Mouse (Mus musculus): ENCODE measurements around the gene Gm26992. TPM values are rescaled to one million over a fixed set of nuclear protein-coding genes. Genes with fewer than 3 reads are reported as not detected.

Gm26992 gene
- polyA plus RNA-seq, 1 experiment = not detected

- TF ChIP-seq MAX (IDR thresholded peaks at IDR 0.05; ENCODE audit: low read depth) (no peak), E2F4 (IDR thresholded peaks at IDR 0.05; ENCODE audit: insufficient read depth) (no peak), SRF (IDR thresholded peaks at IDR 0.05; ENCODE audit: control insufficient read depth, insufficient read length, low read depth) (no peak), POLR2AphosphoS2 (IDR thresholded peaks at IDR 0.05; ENCODE audit: insufficient read length, low read depth) (no peak)
- Histone ChIP-seq H3K27me3 (ENCODE audit: control insufficient read depth, insufficient read depth, insufficient read length) (no peaks in the 10 kb centered on the region), H3K4me2 (ENCODE audit: low read depth) (no peak overlapping the region), H3K36me3 (ENCODE audit: control insufficient read depth, insufficient read depth) (no peaks in the 10 kb centered on the region), H3ac (ENCODE audit: control insufficient read depth, insufficient read length) (no peak overlapping the region), H3K4me3 (no peak overlapping the region), H3K79me2 (ENCODE audit: control insufficient read depth, insufficient read depth) (peaks cover 19% of the 10 kb centered on the region)
Observed at GRCm38 (mm10) chrX:103490853-103491252, 69.0 kb downstream of the Gm26992 start.

GRCm38 (mm10) chrX:103492398-103493256 is 70.8 kb downstream of the Gm26992 start:
- TF ChIP-seq MYOD1 (IDR thresholded peaks at IDR 0.05; ENCODE audit: control insufficient read depth in 1 of 3, insufficient read length in 2 of 3, low read depth in 2 of 3) (no peak), USF1 (IDR thresholded peaks at IDR 0.05; ENCODE audit: low read depth) (no peak), SRF (IDR thresholded peaks at IDR 0.05; ENCODE audit: control insufficient read depth, insufficient read length, low read depth) (no peak), TCF12 (IDR thresholded peaks at IDR 0.05; ENCODE audit: insufficient read depth, poor library complexity, severe bottlenecking) (no peak), POLR2AphosphoS2 (IDR thresholded peaks at IDR 0.05; ENCODE audit: insufficient read length, low read depth) (no peak)
- peak overlapping the region; percentile 70 for H3K4me3 ChIP-seq
- no peaks in the 10 kb centered on the region for H3K36me3 ChIP-seq (ENCODE audit: control insufficient read depth, insufficient read depth)
- peak overlapping the region; percentile 77 for H3K4me2 ChIP-seq (ENCODE audit: low read depth)
- H3K27me3 ChIP-seq (ENCODE audit: control insufficient read depth, insufficient read depth, insufficient read length) = no peaks in the 10 kb centered on the region
- H3ac ChIP-seq (ENCODE audit: control insufficient read depth, insufficient read length) = peak overlapping the region; percentile 71
- H3K79me2 ChIP-seq (ENCODE audit: control insufficient read depth, insufficient read depth) = peaks cover 19% of the 10 kb centered on the region

GRCm38 (mm10) chrX:103493351-103494173 is 71.8 kb downstream of the Gm26992 start:
- Histone ChIP-seq H3ac (ENCODE audit: control insufficient read depth, insufficient read length) (peak overlapping the region; percentile 71), H3K36me3 (ENCODE audit: control insufficient read depth, insufficient read depth) (no peaks in the 10 kb centered on the region), H3K4me3 (peak overlapping the region; percentile 70), H3K27me3 (ENCODE audit: control insufficient read depth, insufficient read depth, insufficient read length) (no peaks in the 10 kb centered on the region), H3K4me2 (ENCODE audit: low read depth) (peak overlapping the region; percentile 71), H3K79me2 (ENCODE audit: control insufficient read depth, insufficient read depth) (peaks cover 19% of the 10 kb centered on the region)
- TF ChIP-seq POLR2A (IDR thresholded peaks at IDR 0.05; ENCODE audit: insufficient read length, low read depth) (peak; percentile 66), CEBPB (IDR thresholded peaks at IDR 0.05; ENCODE audit: insufficient read depth, poor library complexity, severe bottlenecking) (no peak), MAX (IDR thresholded peaks at IDR 0.05; ENCODE audit: low read depth) (peak; percentile 14), TCF12 (IDR thresholded peaks at IDR 0.05; ENCODE audit: insufficient read depth, poor library complexity, severe bottlenecking) (no peak), USF1 (IDR thresholded peaks at IDR 0.05; ENCODE audit: low read depth) (peak; percentile 33), POLR2AphosphoS2 (IDR thresholded peaks at IDR 0.05; ENCODE audit: insufficient read length, low read depth) (peak; percentile 20), SRF (IDR thresholded peaks at IDR 0.05; ENCODE audit: control insufficient read depth, insufficient read length, low read depth) (peak; percentile 65), REST (IDR thresholded peaks at IDR 0.05; ENCODE audit: insufficient read depth, insufficient read length) (no peak), TCF3 (IDR thresholded peaks at IDR 0.05; ENCODE audit: insufficient read length, low read depth) (peak; percentile 4), E2F4 (IDR thresholded peaks at IDR 0.05; ENCODE audit: insufficient read depth) (no peak), MYOD1 (IDR thresholded peaks at IDR 0.05; ENCODE audit: control insufficient read depth in 1 of 3, insufficient read length in 2 of 3, low read depth in 2 of 3) (no peak), MYOG (IDR thresholded peaks at IDR 0.05; ENCODE audit: control insufficient read depth in 1 of 3, insufficient read depth in 1 of 3, insufficient read length in 2 of 3, low read depth in 2 of 3) (peak in 1 of 3 experiments; percentile 28)

GRCm38 (mm10) chrX:103499374-103499773 is 77.6 kb downstream of the Gm26992 start:
- H3K36me3 ChIP-seq (ENCODE audit: control insufficient read depth, insufficient read depth) = peaks cover 17% of the 10 kb centered on the region

More at GRCm38 (mm10) chrX:103499374-103499773, 77.6 kb downstream of the Gm26992 start:
- TF ChIP-seq SRF (IDR thresholded peaks at IDR 0.05; ENCODE audit: control insufficient read depth, insufficient read length, low read depth) (no peak), USF1 (IDR thresholded peaks at IDR 0.05; ENCODE audit: low read depth) (no peak), POLR2AphosphoS2 (IDR thresholded peaks at IDR 0.05; ENCODE audit: insufficient read length, low read depth) (no peak), TCF12 (IDR thresholded peaks at IDR 0.05; ENCODE audit: insufficient read depth, poor library complexity, severe bottlenecking) (no peak), E2F4 (IDR thresholded peaks at IDR 0.05; ENCODE audit: insufficient read depth) (no peak), TCF3 (IDR thresholded peaks at IDR 0.05; ENCODE audit: insufficient read length, low read depth) (no peak), MYOD1 (IDR thresholded peaks at IDR 0.05; ENCODE audit: control insufficient read depth in 1 of 3, insufficient read length in 2 of 3, low read depth in 2 of 3) (no peak), MAX (IDR thresholded peaks at IDR 0.05; ENCODE audit: low read depth) (no peak), REST (IDR thresholded peaks at IDR 0.05; ENCODE audit: insufficient read depth, insufficient read length) (no peak), MYOG (IDR thresholded peaks at IDR 0.05; ENCODE audit: control insufficient read depth in 1 of 3, insufficient read depth in 1 of 3, insufficient read length in 2 of 3, low read depth in 2 of 3) (no peak), POLR2A (IDR thresholded peaks at IDR 0.05; ENCODE audit: insufficient read length, low read depth) (no peak), CEBPB (IDR thresholded peaks at IDR 0.05; ENCODE audit: insufficient read depth, poor library complexity, severe bottlenecking) (no peak)
- Histone ChIP-seq H3K79me2 (ENCODE audit: control insufficient read depth, insufficient read depth) (peaks cover 16% of the 10 kb centered on the region), H3ac (ENCODE audit: control insufficient read depth, insufficient read length) (no peak overlapping the region), H3K27me3 (ENCODE audit: control insufficient read depth, insufficient read depth, insufficient read length) (no peaks in the 10 kb centered on the region), H3K4me2 (ENCODE audit: low read depth) (no peak overlapping the region), H3K4me3 (no peak overlapping the region)
